Mouse (Mus musculus) MEL (cell line): ENCODE results near the gene Itpr3.

ENCODE experiments used
- CTCF ChIP-seq, 3 experiments: IDR thresholded peaks in 2 of 3; conservative IDR thresholded peaks in 1 of 3; 2 replicates each; pipeline ENCODE4 v1.5.1; 2011 to 2012; ENCODE audit warnings: low read length in 3 of 3, low read depth in 2 of 3, mild to moderate bottlenecking in 2 of 3, improper control_type of control experiment in 1 of 3, inconsistent platforms in 1 of 3, mixed read lengths in 1 of 3, moderate library complexity in 1 of 3; ENCODE audit not compliant: control insufficient read depth in 1 of 3, insufficient read depth in 1 of 3, poor library complexity in 1 of 3, severe bottlenecking in 1 of 3
- JUND ChIP-seq: IDR thresholded peaks from 2 replicates; pipeline ENCODE4 v1.6.1; 2011; ENCODE audit warnings: low read depth, mild to moderate bottlenecking, improper control_type of control experiment, low read length

GRCm38 (mm10) chr17:27169952-27170695 is 113.0 kb downstream of the Itpr3 start:
- TF ChIP-seq JUND (no peak), CTCF (IDR thresholded peaks at IDR 0.05 in 2 of 3, conservative IDR thresholded peaks at IDR 0.05 in 1 of 3; ENCODE audit: control insufficient read depth in 1 of 3, insufficient read depth in 1 of 3, low read depth in 2 of 3, low read length in 3 of 3, poor library complexity in 1 of 3, severe bottlenecking in 1 of 3) (no peak)
